8 mouse cellular contexts compared by ENCODE assay signal in genomic region chr11:5739846-5740245, GRCm38 (mm10). TPM values are rescaled to one million over a fixed set of nuclear protein-coding genes. Genes with fewer than 3 reads are reported as not detected.
DNase-seq lines count a peak whose midpoint lies in the region; ATAC-seq and TF ChIP-seq lines count a peak whose summit lies in the region.

No protein-coding gene starts in this region.

- intact Hi-C loops in gastrocnemius, adult 2 months (cut with DNase I): loop anchor here (2.0 to 5.0 kb wide), 3 partner anchors 23 to 49 kb away; partner anchors contain the start of genes Dbnl and Urgcp
- intact Hi-C loops in gastrocnemius, postnatal 36 days (cut with DNase I): no loop called here

- no peak for TF ChIP-seq POLR2A in limb, embryonic 14.5 days (IDR thresholded peaks at IDR 0.05; ENCODE audit: borderline replicate concordance, extremely low read depth, insufficient read depth, insufficient read length)

- peak overlapping the region; percentile 98 for H3K9ac ChIP-seq in heart, embryonic 14.5 days (ENCODE audit: low read length)
- no peak overlapping the region; the same call in 1 of the 2 replicates for H3K9ac ChIP-seq in limb, embryonic 14.5 days (ENCODE audit: low read depth, low read length, severe bottlenecking)

- peak overlapping the region; percentile 96 for H3K4me3 ChIP-seq in gastrocnemius, adult 2 months
- peak overlapping the region; percentile 90; the same call in 1 of the 2 replicates for H3K4me3 ChIP-seq in G1E (ENCODE audit: low read depth, low read length)
- H3K4me3 ChIP-seq in heart, embryonic 14.5 days (ENCODE audit: control insufficient read depth in 1 of 2, insufficient read depth in 1 of 2, low read depth in 1 of 2, low read length in 2 of 2): peak overlapping the region; percentile 3 to 95; a peak in 3 of 4 replicates
- H3K4me3 ChIP-seq in limb, embryonic 14.5 days (replicated peaks; ENCODE audit: low read length): peak overlapping the region; percentile 86

- ATAC-seq in G1E (ENCODE audit: extremely low read depth, insufficient number of reproducible peaks, low FRiP score, poor library complexity, severe bottlenecking): no peak
- no peak for ATAC-seq in heart, embryonic 14.5 days (ENCODE audit: insufficient number of reproducible peaks, insufficient read depth, low FRiP score, low read depth)
- no peak for ATAC-seq in limb, embryonic 14.5 days (ENCODE audit: low FRiP score, low read depth)

- H3K9me3 ChIP-seq in G1E (replicated peaks): no peaks in the 10 kb centered on the region
- H3K9me3 ChIP-seq in heart, embryonic 14.5 days (ENCODE audit: control insufficient read depth, low read length): no peaks in the 10 kb centered on the region
- no peaks in the 10 kb centered on the region for H3K9me3 ChIP-seq in limb, embryonic 14.5 days (ENCODE audit: control insufficient read depth, low read length)

- peak overlapping the region; percentile 64 for H3K4me2 ChIP-seq in heart, embryonic 14.5 days (ENCODE audit: low read length)
- peak overlapping the region; percentile 81; the same call in 1 of the 2 replicates for H3K4me2 ChIP-seq in limb, embryonic 14.5 days (replicated peaks; ENCODE audit: low read depth, low read length, severe bottlenecking)

- H3K27me3 ChIP-seq in G1E (ENCODE audit: insufficient read depth, low read length): no peaks in the 10 kb centered on the region
- H3K27me3 ChIP-seq in heart, embryonic 14.5 days (ENCODE audit: control insufficient read depth, insufficient read depth, low read length): no peaks in the 10 kb centered on the region
- H3K27me3 ChIP-seq in limb, embryonic 14.5 days (ENCODE audit: control insufficient read depth, insufficient read depth, low read length): no peaks in the 10 kb centered on the region

- peak; percentile 57 for DNase-seq in gastrocnemius, adult 2 months
- no peak for DNase-seq in gastrocnemius, postnatal 36 days
- no peak for DNase-seq in G1E (ENCODE audit: low spot score)
- DNase-seq in limb, embryonic 14.5 days (ENCODE audit: low spot score): no peak
- no peak for DNase-seq in frontal cortex, adult 2 months (ENCODE audit: extremely low spot score in 1 of 2, low spot score in 1 of 2)
- DNase-seq in layer of hippocampus, adult 18-20 months (ENCODE audit: low spot score in 2 of 2): no peak
- no peak for DNase-seq in yolk sac, embryonic 10.5 days (ENCODE audit: low spot score)

- H3K27ac ChIP-seq in gastrocnemius, adult 2 months: peak overlapping the region; percentile 99
- H3K27ac ChIP-seq in heart, embryonic 14.5 days (replicated peaks in 1 of 2; ENCODE audit: control insufficient read depth in 1 of 2, insufficient read depth in 1 of 2, low read depth in 2 of 2, low read length in 2 of 2): peak overlapping the region; percentile 71 to 97
- no peak overlapping the region for H3K27ac ChIP-seq in limb, embryonic 14.5 days (replicated peaks; ENCODE audit: low read depth, low read length)

- no peak for TF ChIP-seq CTCF in gastrocnemius, adult 2 months (IDR thresholded peaks at IDR 0.05)
- no peak for TF ChIP-seq CTCF in G1E (IDR thresholded peaks at IDR 0.05; ENCODE audit: low read depth, low read length)

- WGBS in heart, embryonic 14.5 days: 51% methylated on average over 3 of the region's 3 CpGs
- WGBS in limb, embryonic 14.5 days: 61% methylated on average over 3 of the region's 3 CpGs

- H3K4me1 ChIP-seq in G1E (ENCODE audit: insufficient read depth, low read depth, low read length): peaks cover 25% of the 10 kb centered on the region
- H3K4me1 ChIP-seq in heart, embryonic 14.5 days (ENCODE audit: control insufficient read depth in 2 of 2, insufficient read depth in 2 of 2, low read length in 2 of 2): peaks cover 11 to 25% of the 10 kb centered on the region in 2 experiments
- peaks cover 4% of the 10 kb centered on the region; the same call in 1 of the 2 replicates for H3K4me1 ChIP-seq in limb, embryonic 14.5 days (ENCODE audit: control insufficient read depth, insufficient read depth, low read length)

- H3K36me3 ChIP-seq in G1E (replicated peaks): peaks cover 18% of the 10 kb centered on the region
- no peaks in the 10 kb centered on the region for H3K36me3 ChIP-seq in heart, embryonic 14.5 days (ENCODE audit: control insufficient read depth, insufficient read depth, low read length)
- no peaks in the 10 kb centered on the region for H3K36me3 ChIP-seq in limb, embryonic 14.5 days (ENCODE audit: control insufficient read depth, insufficient read depth, low read length)

RNA-seq across cellular contexts. Expression of gene Urgcp, which starts 22.3 kb away (rescaled TPM):
- total RNA-seq in gastrocnemius, adult 2 months (2021): 10 to 100 TPM; 42.2 to 48.9 TPM
- 10 to 100 TPM; 39.1 to 40.1 TPM for total RNA-seq in gastrocnemius, postnatal 36 days (2021)
- total RNA-seq in G1E (2014; fragmentation: Nextera tagmentation) (6.8 and 7.2 TPM in 2 replicates), G1E (2017) (7.9 and 8.2 TPM in 2 replicates)
- 8.7 and 8.9 TPM in 2 replicates for polyA plus RNA-seq in G1E (2012)
- 19.9 and 22.1 TPM in 2 replicates for polyA plus RNA-seq in heart, embryonic 14.5 days (2014; fragmentation: Nextera tagmentation; extraction: Ambion mirVana)
- polyA plus RNA-seq in limb, embryonic 14.5 days (2012; rRNA removed): 17.1 and 21.5 TPM in 2 replicates
- 21.7 and 23.4 TPM in 2 replicates for polyA plus RNA-seq in limb, embryonic 14.5 days (2014; fragmentation: Nextera tagmentation; extraction: Ambion mirVana)
- polyA plus RNA-seq in frontal cortex, adult 2 months (2012; rRNA removed): 33.8 and 34.4 TPM in 2 replicates
- total RNA-seq in layer of hippocampus, adult 18-20 months (2021): 10 to 100 TPM; 74.4 to 80.6 TPM

RNA-seq across cellular contexts. Expression of gene Mrps24, which starts 24.4 kb away (rescaled TPM):
- 100 to 1,000 TPM in 1 of 2 experiments, 10 to 100 TPM in 1; 92.2 to 109 TPM for total RNA-seq in gastrocnemius, adult 2 months (2021)
- 10 to 100 TPM; 87.6 to 97.9 TPM for total RNA-seq in gastrocnemius, postnatal 36 days (2021)
- total RNA-seq in G1E (2014; fragmentation: Nextera tagmentation) (17.9 and 26.1 TPM in 2 replicates), G1E (2017) (75.1 and 89.8 TPM in 2 replicates)
- 112 and 154 TPM in 2 replicates for polyA plus RNA-seq in G1E (2012)
- polyA plus RNA-seq in heart, embryonic 14.5 days (2014; fragmentation: Nextera tagmentation; extraction: Ambion mirVana): 219 and 235 TPM in 2 replicates
- polyA plus RNA-seq in limb, embryonic 14.5 days (2012; rRNA removed): 124 and 135 TPM in 2 replicates
- polyA plus RNA-seq in limb, embryonic 14.5 days (2014; fragmentation: Nextera tagmentation; extraction: Ambion mirVana): 197 and 219 TPM in 2 replicates
- polyA plus RNA-seq in frontal cortex, adult 2 months (2012; rRNA removed): 95.5 and 98.3 TPM in 2 replicates
- total RNA-seq in layer of hippocampus, adult 18-20 months (2021): 10 to 100 TPM; 65.6 to 69.6 TPM

RNA-seq across cellular contexts. Expression of gene Dbnl, which starts 48.4 kb away (rescaled TPM):
- 10 to 100 TPM; 10.7 to 14.0 TPM for total RNA-seq in gastrocnemius, adult 2 months (2021)
- 10 to 100 TPM; 10.7 to 11.2 TPM for total RNA-seq in gastrocnemius, postnatal 36 days (2021)
- total RNA-seq in G1E (2014; fragmentation: Nextera tagmentation) (36.4 and 39.3 TPM in 2 replicates), G1E (2017) (89.5 and 107 TPM in 2 replicates)
- 155 and 158 TPM in 2 replicates for polyA plus RNA-seq in G1E (2012)
- polyA plus RNA-seq in heart, embryonic 14.5 days (2014; fragmentation: Nextera tagmentation; extraction: Ambion mirVana): 65.6 and 71.2 TPM in 2 replicates
- polyA plus RNA-seq in limb, embryonic 14.5 days (2012; rRNA removed): 85.4 and 89.9 TPM in 2 replicates
- polyA plus RNA-seq in limb, embryonic 14.5 days (2014; fragmentation: Nextera tagmentation; extraction: Ambion mirVana): 107 and 119 TPM in 2 replicates
- 74.8 and 85.2 TPM in 2 replicates for polyA plus RNA-seq in frontal cortex, adult 2 months (2012; rRNA removed)
- 10 to 100 TPM; 76.9 to 81.5 TPM for total RNA-seq in layer of hippocampus, adult 18-20 months (2021)

Comparison
In these comparisons a context has a peak if more than half of its experiments do, and no peak if none do; other contexts are left out.
1. RNA of gene Urgcp, which starts 22.3 kb away (total RNA-seq): 74.4 to 80.6 TPM in layer of hippocampus, adult 18-20 months, 42.2 to 48.9 TPM in gastrocnemius, adult 2 months and 39.1 to 40.1 TPM in gastrocnemius, postnatal 36 days; 6.8 to 8.2 TPM in G1E; every median in the first group is over 4 times any median in the second.
2. Peak in every context shown above with its lines, with median percentiles within 50 percentile points of each other: H3K4me3 ChIP-seq.